Mouse (Mus musculus) liver, postnatal 0 days (tissue): ENCODE measurements at regions not wholly inside any gene's neighbourhood (a gene's known extent, or its start where the extent isn't known, plus 50 kb on each side); places are given as distances from the start of the nearest gene placed in this dataset.

Source experiments
- ATAC-seq: fragments of 200-750 bp; cut with Nextera tagmentation; 2 replicates; pipeline ENCODE4 v1.8.0; 2017; ENCODE audit warnings: mild to moderate bottlenecking, moderate library complexity
- DNase-seq: peaks from one replicate; pipeline ENCODE4 v3.0.0-alpha.2; 2016
- H3K27ac ChIP-seq: fragments of 300-500 bp; sonication (generic); 2 replicates; pipeline ENCODE4 v1.5.1; 2014; ENCODE audit warnings: antibody characterized with exemption, moderate library complexity, mild to moderate bottlenecking, low read depth
- H3K27me3 ChIP-seq: fragments of 300-500 bp; sonication (generic); 2 replicates; pipeline ENCODE4 v1.6.1; 2014; ENCODE audit warnings: low read length, control low read depth, mixed read lengths; ENCODE audit not compliant: insufficient read depth
- H3K36me3 ChIP-seq: fragments of 300-500 bp; sonication (generic); replicated peaks from 2 replicates; pipeline ENCODE4 v1.6.1; 2014; ENCODE audit warnings: mild to moderate bottlenecking, control low read depth, low read length, moderate library complexity, mixed read lengths; ENCODE audit not compliant: insufficient read depth
- H3K4me1 ChIP-seq: fragments of 300-500 bp; sonication (generic); 2 replicates; pipeline ENCODE4 v1.6.1; 2014; ENCODE audit warnings: antibody characterized with exemption, mild to moderate bottlenecking, control low read depth; ENCODE audit not compliant: insufficient read depth
- H3K4me2 ChIP-seq: fragments of 300-500 bp; sonication (generic); 2 replicates; pipeline ENCODE4 v1.6.1; 2014; ENCODE audit warnings: low read depth, mild to moderate bottlenecking, low read length, moderate library complexity, mixed read lengths
- H3K4me3 ChIP-seq: fragments of 300-500 bp; sonication (generic); 2 replicates; pipeline ENCODE4 v1.5.1; 2014; ENCODE audit warnings: low read depth, low read length
- H3K9ac ChIP-seq: fragments of 300-500 bp; sonication (generic); replicated peaks from 2 replicates; pipeline ENCODE4 v1.6.1; 2014; ENCODE audit warnings: mild to moderate bottlenecking, moderate library complexity
- H3K9me3 ChIP-seq: fragments of 300-500 bp; sonication (generic); 2 replicates; pipeline ENCODE4 v1.6.1; 2016; ENCODE audit warnings: mild to moderate bottlenecking, control low read depth, low read length, mixed read lengths
- CTCF ChIP-seq: sonication (generic); IDR thresholded peaks from 2 replicates; pipeline ENCODE4 v1.5.1; 2016; ENCODE audit warnings: antibody characterized with exemption, low read depth
- EP300 ChIP-seq: IDR thresholded peaks from 2 replicates; pipeline ENCODE4 v1.6.1; 2016; ENCODE audit warnings: antibody characterized with exemption, low read depth, mild to moderate bottlenecking
- WGBS: fragments of 180-500 bp; shearing (Covaris S2); extraction: QIAGEN DNeasy Blood & Tissue Kit; methylation state at CpG from one replicate; pipeline ENCODE4 v1.1.7; 2014; ENCODE audit not compliant: insufficient replicate concordance; 5-methylcytosine and 5-hydroxymethylcytosine counted together

GRCm38 (mm10) chr12:52379245-52379644 is 124.5 kb upstream of the Arhgap5 start:
- no peaks in the 10 kb centered on the region for H3K9me3 ChIP-seq
- H3K4me2 ChIP-seq: no peak overlapping the region
- H3K27ac ChIP-seq: no peak overlapping the region
- H3K4me1 ChIP-seq: no peaks in the 10 kb centered on the region
- ATAC-seq: no peak
- TF ChIP-seq CTCF: no peak
- TF ChIP-seq EP300: no peak
- no peak for DNase-seq
- H3K4me3 ChIP-seq: no peak overlapping the region
- H3K9ac ChIP-seq: no peak overlapping the region
- H3K27me3 ChIP-seq: no peaks in the 10 kb centered on the region
- no peaks in the 10 kb centered on the region for H3K36me3 ChIP-seq
- 77% methylated on average over 4 of the region's 4 CpGs for WGBS

GRCm38 (mm10) chr12:52379960-52380359 is 123.8 kb upstream of the Arhgap5 start:
- Histone ChIP-seq H3K36me3 (no peaks in the 10 kb centered on the region), H3K27me3 (no peaks in the 10 kb centered on the region), H3K4me3 (no peak overlapping the region), H3K4me1 (no peaks in the 10 kb centered on the region), H3K9me3 (no peaks in the 10 kb centered on the region), H3K4me2 (no peak overlapping the region), H3K27ac (no peak overlapping the region), H3K9ac (no peak overlapping the region)
- DNase-seq: no peak
- TF ChIP-seq CTCF (no peak), EP300 (no peak)
- no peak for ATAC-seq
- 84% methylated on average over 5 of the region's 5 CpGs for WGBS

- ATAC-seq (no peak), DNase-seq (no peak)
- Histone ChIP-seq H3K4me2 (no peak overlapping the region), H3K9ac (no peak overlapping the region), H3K27ac (no peak overlapping the region), H3K4me3 (no peak overlapping the region), H3K27me3 (no peaks in the 10 kb centered on the region), H3K36me3 (no peaks in the 10 kb centered on the region), H3K4me1 (no peaks in the 10 kb centered on the region), H3K9me3 (no peaks in the 10 kb centered on the region)
- 72% methylated on average over 18 of the region's 18 CpGs for whole genome bisulfite sequencing
- TF ChIP-seq EP300 (no peak), CTCF (no peak)
Measured at GRCm38 (mm10) chr12:52381161-52381967, 122.4 kb upstream of the Arhgap5 start.

- Histone ChIP-seq H3K9ac (no peak overlapping the region), H3K36me3 (no peaks in the 10 kb centered on the region), H3K27ac (no peak overlapping the region), H3K27me3 (no peaks in the 10 kb centered on the region), H3K4me2 (no peak overlapping the region), H3K9me3 (no peaks in the 10 kb centered on the region), H3K4me3 (no peak overlapping the region), H3K4me1 (no peaks in the 10 kb centered on the region)
- DNase-seq: no peak
- no peak for ATAC-seq
- TF ChIP-seq CTCF (no peak), EP300 (no peak)
- 58% methylated on average over 1 of the region's 1 CpGs for WGBS
Measured at GRCm38 (mm10) chr12:52381968-52382325, 121.8 kb upstream of the Arhgap5 start.

GRCm38 (mm10) chr12:52382832-52383580 is 120.8 kb upstream of the Arhgap5 start:
- Histone ChIP-seq H3K27ac (no peak overlapping the region), H3K4me3 (no peak overlapping the region), H3K9ac (no peak overlapping the region), H3K9me3 (no peaks in the 10 kb centered on the region), H3K4me1 (no peaks in the 10 kb centered on the region), H3K27me3 (no peaks in the 10 kb centered on the region), H3K36me3 (no peaks in the 10 kb centered on the region), H3K4me2 (peak overlapping the region; percentile 10; the same call in 1 of the 2 replicates)
- WGBS: 15% methylated on average over 6 of the region's 7 CpGs
- ATAC-seq (peak; percentile 49; the same call in 1 of the 2 replicates), DNase-seq (peak; percentile 39)
- TF ChIP-seq EP300 (no peak), CTCF (no peak)

GRCm38 (mm10) chr12:52389552-52389951 is 114.2 kb upstream of the Arhgap5 start:
- ATAC-seq (no peak), DNase-seq (no peak)
- Histone ChIP-seq H3K9me3 (no peaks in the 10 kb centered on the region), H3K36me3 (no peaks in the 10 kb centered on the region), H3K4me3 (no peak overlapping the region), H3K4me2 (no peak overlapping the region), H3K9ac (no peak overlapping the region), H3K27ac (no peak overlapping the region), H3K27me3 (no peaks in the 10 kb centered on the region), H3K4me1 (no peaks in the 10 kb centered on the region)
- TF ChIP-seq CTCF (no peak), EP300 (no peak)
- 70% methylated on average over 5 of the region's 5 CpGs for WGBS
